In the genomic region with DNA sequence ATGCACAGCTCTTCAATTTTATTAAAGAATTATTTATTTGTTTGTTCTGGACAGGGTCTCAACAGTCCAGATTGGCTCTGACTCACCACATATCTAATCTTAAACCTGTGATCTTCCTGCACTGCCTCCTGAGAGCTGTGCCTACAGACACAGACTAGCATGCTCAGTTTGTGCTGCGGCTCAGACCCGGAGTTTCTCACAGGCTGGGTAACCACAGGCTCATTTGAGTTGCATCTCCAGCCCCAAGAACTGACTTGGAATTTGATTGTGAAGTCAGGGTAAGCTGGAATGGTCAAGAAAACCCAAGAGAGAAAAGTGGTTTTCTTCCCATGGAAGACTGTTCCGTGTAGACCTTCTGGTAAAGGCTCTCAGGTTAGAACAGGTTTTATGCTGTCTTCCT, we compare ENCODE assay signal across 23 mouse cellular contexts.
"Had no signal": no experiment of that assay in that cellular context is flagged by ENCODE, and none has a peak within 500 bp of the region (broad histone marks: within the 10 kb centered on the region; RNA-seq: fewer than 3 reads in every experiment).

No protein-coding gene starts in this region.

- DNase-seq: gastrocnemius, postnatal 14 days; gastrocnemius, postnatal 36 days; heart, adult 2 months; heart, postnatal 10 days; kidney, adult 11 months; kidney, adult 2 months; kidney, adult 9 months; kidney, postnatal 14 days; kidney, postnatal 36 days; layer of hippocampus, adult 9-11 months; layer of hippocampus, postnatal 36 days; left cerebral cortex, postnatal 4 days had no signal

- H3K4me3 ChIP-seq: heart, adult 2 months; heart, embryonic 10.5 days; hindbrain, embryonic 13.5 days; hindbrain, embryonic 15.5 days; kidney, embryonic 15.5 days; limb, embryonic 13.5 days; limb, embryonic 15.5 days; liver, embryonic 12.5 days had no signal

- H3K27ac ChIP-seq: heart, adult 2 months; heart, embryonic 10.5 days; hindbrain, embryonic 13.5 days; hindbrain, embryonic 15.5 days; hindbrain, postnatal 0 days; kidney, embryonic 15.5 days; kidney, postnatal 0 days; limb, embryonic 13.5 days; limb, embryonic 15.5 days; liver, embryonic 12.5 days; liver, embryonic 14.5 days had no signal

- H3K9ac ChIP-seq: hindbrain, embryonic 13.5 days; hindbrain, embryonic 15.5 days; kidney, embryonic 15.5 days; limb, embryonic 13.5 days; limb, embryonic 15.5 days; liver, embryonic 12.5 days; liver, embryonic 14.5 days had no signal

- H3K4me2 ChIP-seq: hindbrain, embryonic 13.5 days; hindbrain, embryonic 15.5 days; kidney, embryonic 15.5 days; limb, embryonic 13.5 days; limb, embryonic 15.5 days; liver, embryonic 12.5 days had no signal

- H3K36me3 ChIP-seq: hindbrain, embryonic 13.5 days; hindbrain, embryonic 15.5 days had no signal

- H3K4me1 ChIP-seq: hindbrain, embryonic 15.5 days; kidney, embryonic 15.5 days; liver, embryonic 12.5 days had no signal

- H3K9me3 ChIP-seq: heart, embryonic 10.5 days; hindbrain, embryonic 13.5 days; hindbrain, embryonic 15.5 days; kidney, embryonic 15.5 days; limb, embryonic 13.5 days; limb, embryonic 15.5 days; liver, embryonic 12.5 days had no signal

- ATAC-seq: hindbrain, postnatal 0 days; intestine, embryonic 16.5 days had no signal

- H3K27me3 ChIP-seq: hindbrain, embryonic 13.5 days; hindbrain, embryonic 15.5 days; kidney, embryonic 15.5 days; limb, embryonic 13.5 days; limb, embryonic 15.5 days; liver, embryonic 12.5 days had no signal
